Mouse (Mus musculus): Measurements from ENCODE around the gene Mospd3. TPM values are rescaled to one million over a fixed set of nuclear protein-coding genes. Genes with fewer than 3 reads are reported as not detected.

Mospd3 gene
- polyA plus RNA-seq (2017; shearing (Covaris generic)): 10 to 100 TPM; 33.2 to 38.8 TPM

- ATAC-seq: peak; percentile 92
Measured at GRCm38 (mm10) chr5:137600619-137601364, at the start of gene Mospd3. Gene Mospd3 (minus strand): TSS chr5:137601058.

GRCm38 (mm10) chr5:137649669-137650571, 49.1 kb upstream of the Mospd3 start:
- ATAC-seq: no peak

- no peak for ATAC-seq
Measured at GRCm38 (mm10) chr5:137649251-137649650, 48.4 kb upstream of the Mospd3 start.

- peak; percentile 89 for ATAC-seq
Measured at GRCm38 (mm10) chr5:137647827-137648601, 47.2 kb upstream of the Mospd3 start.

- ATAC-seq: no peak
Measured at GRCm38 (mm10) chr5:137645652-137646091, 44.8 kb upstream of the Mospd3 start, which contains the start of gene Irs3. Gene Irs3 (minus strand): TSS chr5:137645714.

- ATAC-seq: no peak
Measured at GRCm38 (mm10) chr5:137645091-137645651, 44.3 kb upstream of the Mospd3 start.

- ATAC-seq: no peak
Measured at GRCm38 (mm10) chr5:137644484-137644883, 43.6 kb upstream of the Mospd3 start.

- no peak for ATAC-seq
Measured at GRCm38 (mm10) chr5:137642886-137643285, 42.0 kb upstream of the Mospd3 start.

GRCm38 (mm10) chr5:137641054-137641453, 40.2 kb upstream of the Mospd3 start, which contains the start of gene Sap25:
Gene Sap25 (plus strand): TSS chr5:137641334.
- no peak for ATAC-seq

- ATAC-seq: no peak
Measured at GRCm38 (mm10) chr5:137639472-137639871, 38.6 kb upstream of the Mospd3 start.

- no peak for ATAC-seq
Measured at GRCm38 (mm10) chr5:137633397-137634084, 32.7 kb upstream of the Mospd3 start.

- ATAC-seq: no peak
Measured at GRCm38 (mm10) chr5:137631591-137631990, 30.7 kb upstream of the Mospd3 start.

- peak; percentile 52 for ATAC-seq
Measured at GRCm38 (mm10) chr5:137631171-137631570, 30.3 kb upstream of the Mospd3 start.

GRCm38 (mm10) chr5:137630602-137631001, 29.7 kb upstream of the Mospd3 start:
- no peak for ATAC-seq

- ATAC-seq: no peak
Measured at GRCm38 (mm10) chr5:137629906-137630545, 29.2 kb upstream of the Mospd3 start.

GRCm38 (mm10) chr5:137629306-137629721, 28.5 kb upstream of the Mospd3 start:
- ATAC-seq: no peak

- ATAC-seq: peak; percentile 77
Measured at GRCm38 (mm10) chr5:137628498-137629305, 27.8 kb upstream of the Mospd3 start, which contains the start of the genes Fbxo24, Lrch4 and Gm20605. Gene Fbxo24 (minus strand): TSS chr5:137629002. Gene Lrch4 (plus strand): TSS chr5:137629121. Gene Gm20605 (plus strand): TSS chr5:137629175.

GRCm38 (mm10) chr5:137627991-137628390, 27.1 kb upstream of the Mospd3 start:
- ATAC-seq: no peak

- ATAC-seq: no peak
Measured at GRCm38 (mm10) chr5:137623937-137624530, 23.2 kb upstream of the Mospd3 start.

Data from activated CD4-positive, CD25-positive, alpha-beta regulatory T cell, adult 4 months (primary cell).